Mouse (Mus musculus): ENCODE measurements around the gene Calb2. TPM values are rescaled to one million over a fixed set of nuclear protein-coding genes. Genes with fewer than 3 reads are reported as not detected.

Calb2 gene
- polyA plus RNA-seq, 1 experiment = not detected

- no peaks in the 10 kb centered on the region for H3K4me1 ChIP-seq (ENCODE audit: control insufficient read depth, insufficient read depth, low read length)
- TF ChIP-seq POLR2A (IDR thresholded peaks at IDR 0.05; ENCODE audit: low read depth, low read length) (no peak), CTCF (IDR thresholded peaks at IDR 0.05; ENCODE audit: borderline replicate concordance, insufficient read depth, low read length) (no peak)
- no peak overlapping the region for H3K4me3 ChIP-seq (ENCODE audit: insufficient read depth, low read length)
- H3K27ac ChIP-seq (ENCODE audit: insufficient read depth, low read length) = no peak overlapping the region
Measured at GRCm38 (mm10) chr8:110182735-110183367, 14.8 kb upstream of the Calb2 start.

- no peak overlapping the region for H3K4me3 ChIP-seq (ENCODE audit: insufficient read depth, low read length)
- no peak overlapping the region for H3K27ac ChIP-seq (ENCODE audit: insufficient read depth, low read length)
- no peaks in the 10 kb centered on the region for H3K4me1 ChIP-seq (ENCODE audit: control insufficient read depth, insufficient read depth, low read length)
- TF ChIP-seq POLR2A (IDR thresholded peaks at IDR 0.05; ENCODE audit: low read depth, low read length) = no peak
- no peak for TF ChIP-seq CTCF (IDR thresholded peaks at IDR 0.05; ENCODE audit: borderline replicate concordance, insufficient read depth, low read length)
Measured at GRCm38 (mm10) chr8:110177359-110178155, 9.5 kb upstream of the Calb2 start.

- TF ChIP-seq CTCF (IDR thresholded peaks at IDR 0.05; ENCODE audit: borderline replicate concordance, insufficient read depth, low read length) = no peak
- TF ChIP-seq POLR2A (IDR thresholded peaks at IDR 0.05; ENCODE audit: low read depth, low read length) = no peak
- H3K27ac ChIP-seq (ENCODE audit: insufficient read depth, low read length) = no peak overlapping the region
- H3K4me1 ChIP-seq (ENCODE audit: control insufficient read depth, insufficient read depth, low read length) = no peaks in the 10 kb centered on the region
- H3K4me3 ChIP-seq (ENCODE audit: insufficient read depth, low read length) = no peak overlapping the region
Measured at GRCm38 (mm10) chr8:110174826-110175225, 6.8 kb upstream of the Calb2 start.

- no peak for TF ChIP-seq CTCF (IDR thresholded peaks at IDR 0.05; ENCODE audit: borderline replicate concordance, insufficient read depth, low read length)
- TF ChIP-seq POLR2A (IDR thresholded peaks at IDR 0.05; ENCODE audit: low read depth, low read length) = no peak
- Histone ChIP-seq H3K4me1 (ENCODE audit: control insufficient read depth, insufficient read depth, low read length) (no peaks in the 10 kb centered on the region), H3K27ac (ENCODE audit: insufficient read depth, low read length) (no peak overlapping the region), H3K4me3 (ENCODE audit: insufficient read depth, low read length) (no peak overlapping the region)
Measured at GRCm38 (mm10) chr8:110172161-110172560, 4.2 kb upstream of the Calb2 start.

- no peaks in the 10 kb centered on the region for H3K4me1 ChIP-seq (ENCODE audit: control insufficient read depth, insufficient read depth, low read length)
- H3K4me3 ChIP-seq (ENCODE audit: insufficient read depth, low read length) = no peak overlapping the region
- no peak overlapping the region for H3K27ac ChIP-seq (ENCODE audit: insufficient read depth, low read length)
- TF ChIP-seq CTCF (IDR thresholded peaks at IDR 0.05; ENCODE audit: borderline replicate concordance, insufficient read depth, low read length) (no peak), POLR2A (IDR thresholded peaks at IDR 0.05; ENCODE audit: low read depth, low read length) (no peak)
Measured at GRCm38 (mm10) chr8:110166270-110166669, 1.7 kb downstream of the Calb2 start.

- TF ChIP-seq CTCF (IDR thresholded peaks at IDR 0.05; ENCODE audit: borderline replicate concordance, insufficient read depth, low read length) (no peak), POLR2A (IDR thresholded peaks at IDR 0.05; ENCODE audit: low read depth, low read length) (no peak)
- Histone ChIP-seq H3K4me1 (ENCODE audit: control insufficient read depth, insufficient read depth, low read length) (no peaks in the 10 kb centered on the region), H3K4me3 (ENCODE audit: insufficient read depth, low read length) (no peak overlapping the region)
Measured at GRCm38 (mm10) chr8:110162007-110162406, 6.0 kb downstream of the Calb2 start.

GRCm38 (mm10) chr8:110152951-110153350 is 15.1 kb downstream of the Calb2 start:
- no peak overlapping the region for H3K4me3 ChIP-seq (ENCODE audit: insufficient read depth, low read length)
- H3K4me1 ChIP-seq (ENCODE audit: control insufficient read depth, insufficient read depth, low read length) = no peaks in the 10 kb centered on the region
- TF ChIP-seq CTCF (IDR thresholded peaks at IDR 0.05; ENCODE audit: borderline replicate concordance, insufficient read depth, low read length) (no peak), POLR2A (IDR thresholded peaks at IDR 0.05; ENCODE audit: low read depth, low read length) (no peak)
- H3K27ac ChIP-seq (ENCODE audit: insufficient read depth, low read length) = no peak overlapping the region

More at GRCm38 (mm10) chr8:110162007-110162406, 6.0 kb downstream of the Calb2 start:
- H3K27ac ChIP-seq (ENCODE audit: insufficient read depth, low read length) = no peak overlapping the region

- H3K4me1 ChIP-seq (ENCODE audit: control insufficient read depth, insufficient read depth, low read length) = no peaks in the 10 kb centered on the region
- no peak overlapping the region for H3K4me3 ChIP-seq (ENCODE audit: insufficient read depth, low read length)
- TF ChIP-seq POLR2A (IDR thresholded peaks at IDR 0.05; ENCODE audit: low read depth, low read length) = no peak
- peak; percentile 91 for TF ChIP-seq CTCF (IDR thresholded peaks at IDR 0.05; ENCODE audit: borderline replicate concordance, insufficient read depth, low read length)
- H3K27ac ChIP-seq (ENCODE audit: insufficient read depth, low read length) = no peak overlapping the region
Measured at GRCm38 (mm10) chr8:110145538-110145937, 22.5 kb downstream of the Calb2 start.

- no peak overlapping the region for H3K27ac ChIP-seq (ENCODE audit: insufficient read depth, low read length)
- H3K4me3 ChIP-seq (ENCODE audit: insufficient read depth, low read length) = no peak overlapping the region
- no peaks in the 10 kb centered on the region for H3K4me1 ChIP-seq (ENCODE audit: control insufficient read depth, insufficient read depth, low read length)
- no peak for TF ChIP-seq POLR2A (IDR thresholded peaks at IDR 0.05; ENCODE audit: low read depth, low read length)
- TF ChIP-seq CTCF (IDR thresholded peaks at IDR 0.05; ENCODE audit: borderline replicate concordance, insufficient read depth, low read length) = no peak
Measured at GRCm38 (mm10) chr8:110140770-110141169, 27.2 kb downstream of the Calb2 start.

GRCm38 (mm10) chr8:110140156-110140555 is 27.9 kb downstream of the Calb2 start:
- H3K4me1 ChIP-seq (ENCODE audit: control insufficient read depth, insufficient read depth, low read length) = no peaks in the 10 kb centered on the region
- H3K4me3 ChIP-seq (ENCODE audit: insufficient read depth, low read length) = no peak overlapping the region
- no peak for TF ChIP-seq POLR2A (IDR thresholded peaks at IDR 0.05; ENCODE audit: low read depth, low read length)
- TF ChIP-seq CTCF (IDR thresholded peaks at IDR 0.05; ENCODE audit: borderline replicate concordance, insufficient read depth, low read length) = no peak
- no peak overlapping the region for H3K27ac ChIP-seq (ENCODE audit: insufficient read depth, low read length)

Data from embryonic fibroblast, embryonic 13.5 days (primary cell).